Mouse (Mus musculus): ENCODE data around the gene Glipr1l2.
A peak's percentile ranks its signal among the peaks of the same experiment; 100 is the strongest.
"Not testable (repeated sequence)": the region's sequence is repeated elsewhere in the genome, so short reads cannot be mapped to it uniquely, and the experiment has no call there.

Gene Glipr1l2

DNA sequence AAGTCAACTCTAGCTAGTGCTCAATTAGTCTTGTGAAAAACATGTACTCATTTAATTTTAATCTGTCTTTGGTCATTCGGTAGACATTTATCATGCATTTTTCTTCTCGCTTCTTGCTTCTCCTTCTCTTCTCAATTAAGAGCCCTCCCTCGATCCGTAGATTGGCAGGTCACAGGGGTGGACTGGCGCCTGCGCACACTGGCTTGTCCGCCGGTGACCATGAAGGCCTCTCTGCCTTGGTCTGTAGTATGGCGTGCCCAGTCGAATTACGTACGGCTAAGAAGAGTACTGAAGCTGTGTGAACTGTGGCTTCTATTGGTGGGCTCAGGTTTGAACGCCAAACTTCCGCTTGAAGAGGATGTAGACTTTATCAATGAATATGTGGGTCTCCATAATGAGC, at the start of gene Glipr1l2:
Gene Glipr1l2 (plus strand): TSS at position 198 of the 400 bp plus-strand sequence.
- no peak for DNase-seq (ENCODE audit: low spot score)

DNA sequence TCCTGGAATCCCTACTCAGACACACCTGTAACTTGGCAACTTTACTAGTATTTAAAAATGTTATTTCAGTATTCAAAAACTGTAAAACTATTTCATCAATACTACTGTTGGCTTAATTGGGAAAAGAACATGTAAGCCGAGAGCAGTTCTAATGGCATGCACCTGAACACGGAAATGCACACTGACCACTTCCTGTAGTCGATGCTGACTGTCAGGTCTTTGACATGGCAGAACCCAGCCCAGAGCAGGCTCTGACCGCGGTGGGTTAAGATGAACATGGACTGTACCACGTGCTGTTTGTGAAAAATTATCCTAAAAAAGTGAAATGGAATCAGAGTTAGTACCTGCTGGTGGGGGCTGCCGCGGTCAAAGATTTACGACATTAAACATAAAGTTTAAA, 39.6 kb upstream of the Glipr1l2 start:
- not testable (repeated sequence) for DNase-seq (ENCODE audit: low spot score)

DNA sequence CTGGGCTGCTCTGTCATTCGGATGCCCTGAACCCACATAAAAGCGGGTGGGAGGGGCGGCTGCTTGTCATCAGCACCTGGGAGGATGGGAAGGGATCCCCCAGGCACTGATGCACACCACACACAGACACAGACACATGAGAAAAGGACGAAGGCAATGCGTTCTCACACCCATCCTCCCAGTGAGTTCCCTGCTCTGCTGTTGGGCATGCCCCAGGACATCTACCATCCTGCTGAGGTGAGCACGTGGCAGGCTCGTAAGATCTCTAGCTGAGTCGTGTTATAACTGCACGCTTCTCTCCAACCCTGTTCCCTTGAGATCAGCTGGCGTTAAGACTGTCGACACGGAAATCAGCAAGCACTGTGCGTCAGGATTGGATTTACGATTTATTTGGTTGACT, 38.9 kb upstream of the Glipr1l2 start:
- not testable (repeated sequence) for DNase-seq (ENCODE audit: low spot score)

DNA sequence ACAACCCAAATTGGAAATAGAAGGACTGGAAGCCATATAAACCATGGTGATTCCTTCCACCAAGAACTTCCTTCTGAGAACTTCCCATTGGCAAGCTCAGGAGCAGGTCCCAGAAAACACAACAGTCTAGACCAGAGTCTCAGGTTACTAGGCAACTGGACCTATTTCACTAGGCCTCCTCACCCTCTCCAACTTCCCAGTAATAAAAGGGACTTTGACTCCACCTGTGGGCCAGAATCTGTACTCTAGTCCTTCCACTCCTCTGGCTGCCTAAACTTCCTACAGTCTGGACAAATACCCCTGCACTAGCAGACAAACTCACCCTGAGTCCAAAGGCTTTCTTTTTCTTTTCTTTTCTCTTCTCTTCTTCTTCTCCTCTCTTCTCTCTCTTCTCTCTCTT, 31.9 kb upstream of the Glipr1l2 start:
- DNase-seq (ENCODE audit: low spot score), result no peak

DNA sequence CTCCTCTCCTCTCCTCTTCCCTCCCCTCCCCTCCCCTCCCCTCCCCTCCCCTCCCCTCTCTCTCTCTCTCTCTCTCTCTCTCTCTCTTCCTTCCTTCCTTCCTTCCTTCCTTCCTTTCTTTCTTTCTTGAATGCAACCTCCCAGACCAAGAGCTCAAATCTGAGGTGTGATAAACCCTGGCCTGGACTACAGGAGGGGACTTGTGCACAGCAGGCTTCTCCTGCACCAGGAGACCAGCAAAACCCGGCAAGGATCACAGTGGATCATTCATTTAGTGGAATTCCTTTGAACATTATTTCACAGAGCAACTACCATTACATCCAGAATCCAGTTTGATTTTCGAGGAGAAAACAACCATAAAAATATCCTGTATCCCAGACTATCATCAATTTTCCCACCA, 31.2 kb upstream of the Glipr1l2 start:
- not testable (repeated sequence) for DNase-seq (ENCODE audit: low spot score)

DNA sequence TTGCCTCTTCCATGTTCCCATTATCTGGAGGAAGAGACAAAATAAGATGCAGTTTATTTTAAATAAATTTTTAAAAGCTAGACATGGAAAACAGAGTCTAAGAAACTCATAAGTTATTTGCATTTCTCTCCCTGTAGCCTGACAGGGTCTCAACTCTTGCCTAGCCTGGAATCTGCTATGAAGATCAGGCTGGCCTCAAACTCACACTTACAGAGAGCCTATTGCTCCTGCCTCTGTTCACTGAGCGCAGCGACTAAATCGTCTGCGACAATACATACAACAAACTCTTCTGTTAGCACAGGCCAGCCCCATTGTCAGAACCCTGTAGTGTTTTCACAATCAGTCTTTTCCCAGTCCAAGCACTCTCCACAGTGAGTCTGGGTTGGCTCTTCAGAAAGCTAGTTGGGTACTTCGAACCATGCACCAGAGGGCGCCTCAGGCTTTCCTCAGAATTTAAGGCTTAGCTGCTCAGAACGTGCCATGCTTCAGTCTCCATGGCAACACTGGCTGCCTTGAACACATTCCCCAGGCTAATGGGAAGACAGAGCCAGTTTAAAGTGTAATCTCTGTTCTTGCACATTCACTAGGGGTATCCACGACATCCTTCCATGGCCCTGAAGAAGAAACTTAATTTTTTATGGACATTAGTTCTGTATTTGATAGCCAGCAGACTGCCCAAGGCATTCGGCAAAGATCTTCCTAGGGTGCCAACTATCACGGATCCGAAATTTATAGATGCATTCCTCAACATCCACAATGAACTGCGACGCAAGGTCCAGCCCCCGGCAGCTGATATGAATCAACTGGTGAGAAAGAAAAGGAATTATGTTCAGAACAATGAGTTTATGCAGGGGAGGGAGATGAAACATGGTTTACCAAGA, 23.2 kb upstream of the Glipr1l2 start, which contains the start of gene Glipr1l1:
Gene Glipr1l1 (plus strand): TSS at position 488 of the 881 bp plus-strand sequence.
- peak; percentile 54 for DNase-seq (ENCODE audit: low spot score)

DNA sequence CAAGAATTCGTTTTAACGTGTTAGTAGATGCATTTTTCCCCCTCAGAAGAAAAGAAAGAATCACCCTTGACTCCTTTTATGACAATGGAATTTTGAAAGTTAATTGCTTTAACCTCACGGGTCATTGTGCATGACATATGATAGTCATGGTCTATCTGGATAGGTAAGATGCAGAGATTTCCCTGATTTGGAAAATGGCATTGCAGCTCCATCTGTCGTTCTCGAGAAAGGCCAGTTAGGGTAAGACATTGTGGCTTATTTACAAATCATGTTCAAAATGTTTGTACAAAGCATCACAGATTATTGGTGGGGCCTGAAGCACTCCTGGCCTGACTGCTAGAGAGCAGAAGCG, 22.6 kb upstream of the Glipr1l2 start:
- DNase-seq (ENCODE audit: low spot score), result not testable (repeated sequence)

DNA sequence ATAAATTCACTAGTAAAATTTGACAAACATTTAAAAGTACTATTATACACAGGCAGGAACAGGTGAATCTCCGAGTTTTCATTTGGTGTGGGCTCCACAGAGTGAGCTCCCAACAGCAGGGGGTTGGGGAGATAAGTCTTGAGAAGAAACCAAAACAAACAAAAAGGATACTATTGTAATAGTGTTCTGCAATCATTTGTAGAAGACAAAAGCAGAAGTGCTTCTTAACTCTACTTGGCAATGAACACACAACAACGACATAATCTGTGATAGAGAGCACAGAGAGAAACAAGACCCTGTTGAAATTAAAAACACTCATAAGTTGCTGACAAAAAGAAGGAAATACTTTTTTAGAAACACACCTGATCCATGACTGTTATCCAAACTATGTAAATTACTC, 3.1 kb upstream of the Glipr1l2 start:
- DNase-seq (ENCODE audit: low spot score), result no peak

DNA sequence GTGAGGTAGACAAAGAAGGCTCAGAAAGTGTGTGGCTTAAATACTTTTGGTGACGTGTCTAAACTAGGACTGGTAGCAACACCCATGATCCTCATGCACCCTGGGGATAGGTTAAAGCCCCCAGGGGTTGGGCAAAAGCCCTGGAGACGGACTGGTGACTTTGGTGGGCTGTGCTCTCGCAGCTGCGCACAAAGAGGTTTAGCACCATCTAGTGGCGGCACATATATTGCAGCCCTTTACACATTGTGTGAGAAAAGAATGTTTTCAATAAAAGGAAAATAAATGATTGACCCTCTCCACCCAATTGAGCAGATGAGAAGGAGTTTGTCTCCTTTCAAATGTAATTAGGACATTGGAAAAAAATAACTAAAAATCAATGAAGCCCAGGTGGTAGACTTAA, 22.6 kb downstream of the Glipr1l2 start:
- DNase-seq (ENCODE audit: low spot score), result peak; percentile 67

DNA sequence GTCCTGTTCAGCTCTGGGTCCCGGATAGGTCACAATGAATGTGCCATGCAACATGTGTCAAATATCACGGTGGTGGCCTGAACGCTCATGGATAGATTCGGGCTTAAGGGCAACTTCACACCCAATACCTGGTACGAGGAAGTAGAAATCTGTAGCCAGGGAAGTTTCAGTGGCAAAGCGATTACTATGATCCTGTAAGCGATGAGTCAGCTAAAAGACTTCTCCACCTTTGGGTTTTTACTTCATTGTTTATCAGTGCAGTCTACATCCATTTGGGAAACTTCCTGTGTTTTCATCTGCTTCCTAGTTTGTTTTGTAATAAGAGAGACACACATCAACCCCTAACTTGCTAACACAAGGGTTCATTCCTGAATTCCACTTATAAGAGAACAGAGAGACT, 27.2 kb downstream of the Glipr1l2 start:
- DNase-seq (ENCODE audit: low spot score), result no peak

DNA sequence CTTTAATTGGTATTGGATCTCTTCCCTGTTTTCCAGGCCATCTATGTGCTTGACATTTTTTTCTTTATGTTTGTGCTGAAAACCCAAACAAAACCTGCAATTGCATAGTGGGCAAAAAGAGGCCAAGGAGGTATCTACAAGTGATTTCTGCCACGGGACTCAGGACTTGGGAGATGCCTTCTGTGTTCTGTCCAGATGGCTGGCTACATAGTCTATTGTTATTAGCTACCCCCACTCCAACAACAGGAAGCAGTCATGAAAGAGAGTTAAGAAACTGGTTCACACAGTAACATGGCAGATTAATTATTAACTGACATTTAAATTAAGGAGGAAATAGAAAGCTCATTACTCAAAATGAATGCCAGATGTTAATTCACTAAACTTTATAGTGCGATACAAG, 41.9 kb downstream of the Glipr1l2 start:
- DNase-seq (ENCODE audit: low spot score), result not testable (repeated sequence)

DNA sequence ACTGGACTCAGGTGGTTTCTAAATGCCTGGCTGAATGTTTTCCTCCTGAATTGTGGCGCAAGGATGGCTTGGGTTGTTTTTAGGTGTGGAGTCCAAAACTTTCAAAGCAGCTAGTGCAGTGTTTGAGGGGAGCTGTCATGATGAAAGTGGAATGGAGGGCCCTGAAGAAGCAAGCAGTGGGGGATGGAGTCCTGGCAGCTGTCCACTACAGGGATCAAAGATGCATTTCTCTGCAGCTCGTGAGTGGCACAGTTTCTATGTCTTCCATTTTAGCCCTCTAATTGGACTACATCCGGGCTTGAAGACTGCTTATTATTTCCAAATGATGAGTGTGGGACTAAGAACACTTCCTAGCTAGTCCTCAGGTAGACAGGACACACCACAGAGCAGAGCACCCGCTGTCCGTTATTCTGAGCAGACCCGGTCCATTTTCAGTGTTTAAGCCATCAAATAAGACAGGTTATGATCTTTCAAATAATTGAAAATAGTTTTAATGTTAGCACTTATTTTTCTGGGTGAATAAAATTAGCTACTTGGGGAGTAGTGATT, 44.6 kb downstream of the Glipr1l2 start:
- DNase-seq (ENCODE audit: low spot score), result not testable (repeated sequence)

DNA sequence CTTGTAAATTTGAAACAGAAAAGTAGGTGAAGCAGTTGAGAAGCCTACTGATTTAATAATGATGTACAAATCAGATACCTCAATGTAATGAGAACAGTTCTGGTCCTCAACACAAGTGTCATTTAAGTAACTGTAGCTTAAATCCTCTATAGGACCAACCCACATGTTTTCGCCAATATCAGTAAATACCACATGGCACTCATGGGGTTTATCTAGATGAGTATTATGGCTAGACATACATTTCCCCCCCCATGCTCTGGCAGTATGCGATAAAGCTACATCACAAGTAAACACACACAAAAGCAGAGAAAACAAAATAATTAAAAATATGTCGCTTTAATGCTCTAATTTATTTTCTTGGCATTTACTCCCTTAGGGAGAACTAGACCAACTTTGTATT, 49.0 kb downstream of the Glipr1l2 start:
- DNase-seq (ENCODE audit: low spot score), result no peak

DNA sequence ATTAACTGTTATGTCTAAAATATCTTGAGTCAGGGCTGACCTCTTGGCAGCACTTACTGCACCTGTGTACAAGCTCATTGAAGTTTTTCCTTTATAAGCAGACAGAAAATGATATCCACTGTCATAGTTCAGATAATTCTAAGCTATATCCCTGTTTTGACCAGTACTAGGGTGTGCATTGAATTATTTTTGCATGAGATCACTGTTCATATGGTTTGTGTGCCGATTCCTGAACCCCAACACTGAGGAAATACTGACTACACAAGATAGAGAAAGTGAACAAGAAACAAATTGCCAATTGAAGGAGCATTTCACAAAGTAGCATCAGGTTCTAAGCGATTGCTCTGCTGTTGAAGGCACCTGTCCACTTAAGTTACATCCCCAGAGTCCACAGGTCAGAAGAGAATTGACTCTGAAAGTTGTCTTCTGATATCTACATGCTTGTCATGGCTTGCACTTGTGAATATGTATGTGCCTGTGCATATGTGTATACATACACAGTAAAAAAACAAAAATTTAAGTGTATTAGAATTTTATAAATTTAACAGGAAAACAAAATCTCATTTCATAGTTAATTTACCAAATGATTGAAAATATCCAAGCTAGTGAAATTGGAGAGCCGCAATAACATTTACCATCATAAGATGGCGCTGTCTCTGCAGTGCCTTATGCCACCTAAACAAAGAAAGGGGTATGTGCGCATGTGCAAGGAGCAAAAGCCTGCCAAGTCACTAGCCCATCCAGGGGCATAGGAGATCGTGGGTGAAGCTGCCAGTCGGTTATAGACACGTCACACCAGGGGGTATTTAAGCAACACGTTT, 55.1 kb downstream of the Glipr1l2 start:
- no peak for DNase-seq (ENCODE audit: low spot score)

DNA sequence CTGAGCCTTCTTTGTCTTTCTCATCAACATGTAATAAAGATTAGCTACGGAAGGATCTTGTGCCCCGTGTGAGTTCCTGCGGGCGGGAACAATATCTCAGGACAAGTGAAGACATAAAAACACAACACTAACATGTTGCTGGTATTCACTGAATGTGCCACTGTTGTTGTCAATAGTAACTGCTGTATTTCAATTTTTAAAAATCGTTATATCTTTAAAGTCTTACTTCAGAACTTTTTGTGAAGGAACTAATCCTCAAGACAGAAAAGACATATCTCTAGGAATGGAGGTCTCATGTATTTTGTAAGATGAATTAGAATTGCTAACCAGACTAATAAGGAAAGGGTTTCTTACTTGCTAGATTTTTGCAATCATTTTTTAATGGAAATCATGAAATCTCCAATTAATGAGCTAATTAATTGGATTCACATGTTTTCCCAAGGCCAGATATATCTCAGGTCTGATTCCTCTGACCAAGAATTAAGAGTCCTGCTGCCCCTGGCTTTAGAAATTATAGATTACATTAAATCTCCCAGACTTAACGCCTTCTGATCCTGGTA, 55.8 kb downstream of the Glipr1l2 start:
- DNase-seq (ENCODE audit: low spot score), result no peak

DNA sequence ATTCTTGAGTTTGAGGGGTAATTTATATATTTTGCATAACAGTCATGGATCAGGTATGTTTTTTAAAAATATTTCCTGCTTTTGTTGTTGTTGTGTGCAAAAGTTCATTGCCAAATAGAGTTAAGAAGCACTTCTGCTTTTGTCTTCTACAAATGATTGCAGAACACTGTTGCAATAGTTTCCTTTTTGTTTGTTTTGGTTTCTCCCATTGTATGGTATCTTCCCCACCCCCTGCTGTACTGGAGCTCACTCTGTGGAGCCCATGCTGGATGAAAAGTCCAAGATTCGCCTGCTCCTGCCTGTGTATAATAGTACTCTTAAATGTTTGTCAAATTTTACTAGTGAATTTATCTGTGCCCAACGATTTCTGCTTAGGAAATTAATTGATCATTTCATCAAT, 56.7 kb downstream of the Glipr1l2 start:
- DNase-seq (ENCODE audit: low spot score), result no peak

All from MN1 (cell line).